Comparison of ENCODE assay signal across 23 mouse cellular contexts in genomic region chr3:16751764-16752485, GRCm38 (mm10).
"Had no signal": no experiment of that assay in that cellular context is flagged by ENCODE, and none has a peak within 500 bp of the region (broad histone marks: within the 10 kb centered on the region; RNA-seq: fewer than 3 reads in every experiment).

No protein-coding gene starts in this region.

- H3K27ac ChIP-seq: gastrocnemius, adult 2 months; heart, embryonic 13.5 days; heart, embryonic 15.5 days; hindbrain, embryonic 13.5 days; hindbrain, embryonic 15.5 days; hindbrain, postnatal 0 days; kidney, embryonic 15.5 days; kidney, postnatal 0 days; limb, embryonic 13.5 days; limb, embryonic 15.5 days; liver, embryonic 12.5 days; liver, embryonic 14.5 days had no signal

- H3K9ac ChIP-seq: heart, embryonic 13.5 days; heart, embryonic 15.5 days; hindbrain, embryonic 13.5 days; hindbrain, embryonic 15.5 days; kidney, embryonic 15.5 days; limb, embryonic 13.5 days; limb, embryonic 15.5 days; liver, embryonic 12.5 days; liver, embryonic 14.5 days had no signal

- H3K4me1 ChIP-seq: heart, embryonic 13.5 days; heart, embryonic 15.5 days; hindbrain, embryonic 13.5 days; hindbrain, embryonic 15.5 days; kidney, embryonic 15.5 days; limb, embryonic 13.5 days; limb, embryonic 15.5 days; liver, embryonic 12.5 days had no signal

- H3K9me3 ChIP-seq: heart, embryonic 15.5 days; hindbrain, embryonic 15.5 days; kidney, embryonic 15.5 days; limb, embryonic 13.5 days; limb, embryonic 15.5 days; liver, embryonic 12.5 days had no signal

- ATAC-seq: hindbrain, postnatal 0 days; intestine, embryonic 16.5 days; liver, embryonic 12.5 days had no signal

- DNase-seq: gastrocnemius, adult 2 months; gastrocnemius, postnatal 10 days; gastrocnemius, postnatal 25 days; heart, adult 18-20 months; heart, postnatal 14 days; heart, postnatal 36 days; kidney, adult 11 months; kidney, postnatal 36 days; layer of hippocampus, adult 9-11 months; layer of hippocampus, postnatal 36 days; left cerebral cortex, postnatal 4 days had no signal

- H3K4me3 ChIP-seq: gastrocnemius, adult 2 months; heart, embryonic 13.5 days; heart, embryonic 15.5 days; hindbrain, embryonic 13.5 days; hindbrain, embryonic 15.5 days; kidney, embryonic 15.5 days; limb, embryonic 13.5 days; limb, embryonic 15.5 days; liver, embryonic 12.5 days had no signal

- H3K36me3 ChIP-seq: heart, embryonic 13.5 days; heart, embryonic 15.5 days; hindbrain, embryonic 13.5 days; hindbrain, embryonic 15.5 days; kidney, embryonic 15.5 days; limb, embryonic 13.5 days; limb, embryonic 15.5 days; liver, embryonic 12.5 days had no signal
